Mouse (Mus musculus): ENCODE data around the gene Pard6b.

Pard6b gene

GRCm38 (mm10) chr2:168063712-168064111, 17.1 kb upstream of the Pard6b start:
- no peak for DNase-seq (ENCODE audit: low spot score)

- no peak for DNase-seq (ENCODE audit: low spot score)
These were observed 15.3 kb upstream of the Pard6b start for GRCm38 (mm10) chr2:168065511-168065910.

- no peak for DNase-seq (ENCODE audit: low spot score)
These were observed 14.0 kb upstream of the Pard6b start for GRCm38 (mm10) chr2:168066783-168067182.

- no peak for DNase-seq (ENCODE audit: low spot score)
These were observed 10.4 kb upstream of the Pard6b start for GRCm38 (mm10) chr2:168070425-168070824.

- peak; percentile 47 for DNase-seq (ENCODE audit: low spot score)
These were observed 8.2 kb upstream of the Pard6b start for GRCm38 (mm10) chr2:168072436-168073131.

- no peak for DNase-seq (ENCODE audit: low spot score)
These were observed 7.1 kb upstream of the Pard6b start for GRCm38 (mm10) chr2:168073722-168074121.

GRCm38 (mm10) chr2:168074457-168074856, 6.3 kb upstream of the Pard6b start:
- DNase-seq (ENCODE audit: low spot score): no peak

- DNase-seq (ENCODE audit: low spot score): no peak
These were observed 3.8 kb upstream of the Pard6b start for GRCm38 (mm10) chr2:168076840-168077576.

GRCm38 (mm10) chr2:168078107-168078830, 2.5 kb upstream of the Pard6b start:
- no peak for DNase-seq (ENCODE audit: low spot score)

- DNase-seq (ENCODE audit: low spot score): peak; percentile 65
These were observed 612 bp downstream of the Pard6b start for GRCm38 (mm10) chr2:168081299-168081932.

GRCm38 (mm10) chr2:168081933-168082306, 1.1 kb downstream of the Pard6b start:
- DNase-seq (ENCODE audit: low spot score): peak; percentile 30

- DNase-seq (ENCODE audit: low spot score): no peak
These were observed 2.8 kb downstream of the Pard6b start for GRCm38 (mm10) chr2:168083593-168083992.

- DNase-seq (ENCODE audit: low spot score): no peak
These were observed 3.4 kb downstream of the Pard6b start for GRCm38 (mm10) chr2:168084228-168084627.

- no peak for DNase-seq (ENCODE audit: low spot score)
These were observed 4.9 kb downstream of the Pard6b start for GRCm38 (mm10) chr2:168085621-168086265.

- DNase-seq (ENCODE audit: low spot score): no peak
These were observed 5.5 kb downstream of the Pard6b start for GRCm38 (mm10) chr2:168086318-168086717.

- DNase-seq (ENCODE audit: low spot score): no peak
These were observed 6.0 kb downstream of the Pard6b start for GRCm38 (mm10) chr2:168086839-168087238.

- no peak for DNase-seq (ENCODE audit: low spot score)
These were observed 10.8 kb downstream of the Pard6b start for GRCm38 (mm10) chr2:168091560-168091959.

GRCm38 (mm10) chr2:168093077-168093476, 12.3 kb downstream of the Pard6b start:
- DNase-seq (ENCODE audit: low spot score): no peak

- no peak for DNase-seq (ENCODE audit: low spot score)
These were observed 14.3 kb downstream of the Pard6b start for GRCm38 (mm10) chr2:168095077-168095476.

- no peak for DNase-seq (ENCODE audit: low spot score)
These were observed 15.7 kb downstream of the Pard6b start for GRCm38 (mm10) chr2:168096487-168096886.

GRCm38 (mm10) chr2:168098040-168098439, 17.2 kb downstream of the Pard6b start:
- peak; percentile 72 for DNase-seq (ENCODE audit: low spot score)

- DNase-seq (ENCODE audit: low spot score): no peak
These were observed 19.2 kb downstream of the Pard6b start for GRCm38 (mm10) chr2:168100008-168100407.
